ENCODE assay signal across 8 mouse cellular contexts in the genomic region with DNA sequence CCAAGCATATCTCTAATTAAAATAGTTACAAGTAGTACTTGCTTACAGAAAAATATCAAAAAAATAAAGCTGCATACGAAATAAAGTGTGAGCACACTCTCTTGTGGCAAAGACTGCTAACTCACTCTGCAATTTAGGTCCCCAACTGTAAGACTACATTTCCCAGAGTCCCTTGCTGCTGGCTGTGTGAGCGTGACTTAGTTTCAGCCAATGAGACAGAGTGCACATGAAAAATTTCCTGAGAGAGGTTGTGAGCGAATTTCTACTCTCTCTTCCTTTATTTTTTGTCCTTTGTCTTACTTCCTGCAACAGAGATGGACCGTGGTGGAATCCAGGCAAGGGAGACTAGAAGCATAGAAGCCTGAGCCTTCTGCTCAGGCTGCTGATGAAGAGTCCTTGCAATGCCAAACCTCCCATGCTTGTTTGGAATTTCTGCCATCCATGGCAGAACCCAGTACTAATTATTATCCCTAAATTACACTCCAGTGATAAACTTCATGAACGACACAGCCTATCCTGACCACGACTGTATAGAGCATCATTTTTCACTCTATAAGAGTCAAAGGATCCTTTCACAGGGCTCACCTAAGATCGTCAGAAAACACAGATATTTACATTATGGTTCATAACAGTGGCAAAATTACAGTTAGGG.
A peak's percentile ranks its signal among the peaks of the same experiment; 100 is the strongest.
DNase-seq lines count a peak whose midpoint lies in the region; ATAC-seq and TF ChIP-seq lines count a peak whose summit lies in the region.

No protein-coding gene starts in this region.

- H3K27ac ChIP-seq in kidney, embryonic 14.5 days (ENCODE audit: low read depth, low read length), result no peak overlapping the region
- H3K27ac ChIP-seq in lung, embryonic 14.5 days (ENCODE audit: low read depth), result no peak overlapping the region

- H3K4me1 ChIP-seq in kidney, embryonic 14.5 days (ENCODE audit: control insufficient read depth, insufficient read depth, low read length), result no peaks in the 10 kb centered on the region
- no peaks in the 10 kb centered on the region for H3K4me1 ChIP-seq in lung, embryonic 14.5 days (ENCODE audit: insufficient read depth)

- no peaks in the 10 kb centered on the region for H3K36me3 ChIP-seq in kidney, embryonic 14.5 days (ENCODE audit: control insufficient read depth, insufficient read depth, low read length)
- H3K36me3 ChIP-seq in lung, embryonic 14.5 days (ENCODE audit: insufficient read depth), result no peaks in the 10 kb centered on the region

- TF ChIP-seq CTCF in lung, embryonic 14.5 days (IDR thresholded peaks at IDR 0.05; ENCODE audit: low read depth), result no peak

- H3K4me3 ChIP-seq in kidney, embryonic 14.5 days (ENCODE audit: low read length), result peak overlapping the region; percentile 15; the same call in 1 of the 2 replicates
- H3K4me3 ChIP-seq in lung, embryonic 14.5 days (ENCODE audit: low read depth, low read length), result peak overlapping the region; percentile 14

- WGBS in kidney, embryonic 14.5 days, result 41% methylated on average over 7 of the region's 7 CpGs
- WGBS in lung, embryonic 14.5 days, result 32% methylated on average over 7 of the region's 7 CpGs

- H3K9ac ChIP-seq in kidney, embryonic 14.5 days (ENCODE audit: low read depth, low read length), result no peak overlapping the region
- no peak overlapping the region for H3K9ac ChIP-seq in lung, embryonic 14.5 days

- peak overlapping the region; percentile 38 for H3K4me2 ChIP-seq in kidney, embryonic 14.5 days (replicated peaks; ENCODE audit: low read depth, low read length)
- peak overlapping the region; percentile 55 for H3K4me2 ChIP-seq in lung, embryonic 14.5 days

- no peaks in the 10 kb centered on the region for H3K9me3 ChIP-seq in kidney, embryonic 14.5 days (ENCODE audit: control insufficient read depth, low read length)
- no peaks in the 10 kb centered on the region for H3K9me3 ChIP-seq in lung, embryonic 14.5 days (ENCODE audit: low read depth, low read length)

- peak; percentile 85 for ATAC-seq in kidney, embryonic 14.5 days (ENCODE audit: low FRiP score, low TSS enrichment)
- peak; percentile 90 for ATAC-seq in lung, embryonic 14.5 days (ENCODE audit: insufficient read depth)

- peak; percentile 8 for DNase-seq in gastrocnemius, postnatal 25 days
- no peak for DNase-seq in gastrocnemius, adult 8-10 months (ENCODE audit: low spot score in 2 of 2)
- DNase-seq in adrenal gland, postnatal 36 days, result peak; percentile 15 to 52
- peak; percentile 40 for DNase-seq in heart, adult 8-10 months (ENCODE audit: low spot score)
- peak; percentile 81 for DNase-seq in lung, embryonic 14.5 days
- DNase-seq in retina, embryonic 14.5 days (ENCODE audit: low spot score), result peak; percentile 72
- DNase-seq in ovary, postnatal 14 days (ENCODE audit: low spot score), result no peak

- H3K27me3 ChIP-seq in kidney, embryonic 14.5 days (ENCODE audit: control insufficient read depth, insufficient read depth, low read length), result no peaks in the 10 kb centered on the region
- no peaks in the 10 kb centered on the region for H3K27me3 ChIP-seq in lung, embryonic 14.5 days (ENCODE audit: insufficient read depth, low read length)

Comparison
In these comparisons a context has a peak if more than half of its experiments do, and no peak if none do; other contexts are left out.
1. DNase-seq: peak in gastrocnemius, postnatal 25 days (single experiment), adrenal gland, postnatal 36 days (2 of 2), heart, adult 8-10 months (single experiment), lung, embryonic 14.5 days (single experiment) and retina, embryonic 14.5 days (single experiment); none in gastrocnemius, adult 8-10 months (0 of 2) and ovary, postnatal 14 days (single experiment).